Mouse (Mus musculus): ENCODE measurements around the gene Slc12a9. TPM values are rescaled to one million over a fixed set of nuclear protein-coding genes. Genes with fewer than 3 reads are reported as not detected.
"Not testable (repeated sequence)": the region's sequence is repeated elsewhere in the genome, so short reads cannot be mapped to it uniquely, and the experiment has no call there.

Slc12a9 gene
- polyA plus RNA-seq, 1 experiment = 25.8 TPM

- peak in 1 of 2 experiments; percentile 36 for DNase-seq (ENCODE audit: low read depth in 1 of 2, low spot score in 2 of 2)
- H3K4me1 ChIP-seq (ENCODE audit: control insufficient read depth, insufficient read depth, insufficient read length) = peaks cover 8% of the 10 kb centered on the region
- peaks cover 15% of the 10 kb centered on the region for H3K27me3 ChIP-seq (ENCODE audit: control insufficient read depth, insufficient read depth, low read length)
- H3K36me3 ChIP-seq (ENCODE audit: control insufficient read depth, insufficient read depth, low read length) = no peaks in the 10 kb centered on the region
- no peak overlapping the region for H3K27ac ChIP-seq (ENCODE audit: insufficient read depth, low read length)
- no peak overlapping the region for H3K4me3 ChIP-seq (ENCODE audit: extremely low read depth, insufficient read depth, insufficient read length)
- WGBS = 58% methylated on average over 5 of the region's 5 CpGs
- TF ChIP-seq CTCF (IDR thresholded peaks at IDR 0.05; ENCODE audit: extremely low read depth, insufficient read depth, insufficient read length, insufficient replicate concordance) (peak; percentile 32; the same call in 1 of the 2 replicates), POLR2A (IDR thresholded peaks at IDR 0.05; ENCODE audit: low read depth, low read length) (no peak)
Measured at GRCm38 (mm10) chr5:137285045-137285444, 48.4 kb downstream of the Slc12a9 start.

- H3K27ac ChIP-seq (ENCODE audit: insufficient read depth, low read length) = not testable (repeated sequence)
- 89% methylated on average over 6 of the region's 6 CpGs for WGBS
Measured at GRCm38 (mm10) chr5:137284411-137284810, 49.0 kb downstream of the Slc12a9 start.

GRCm38 (mm10) chr5:137277360-137278342 lies 55.7 kb downstream of the Slc12a9 start:
- Histone ChIP-seq H3K27ac (ENCODE audit: insufficient read depth, low read length) (no peak overlapping the region), H3K36me3 (ENCODE audit: control insufficient read depth, insufficient read depth, low read length) (no peaks in the 10 kb centered on the region), H3K27me3 (ENCODE audit: control insufficient read depth, insufficient read depth, low read length) (no peaks in the 10 kb centered on the region), H3K4me1 (ENCODE audit: control insufficient read depth, insufficient read depth, insufficient read length) (no peaks in the 10 kb centered on the region), H3K4me3 (ENCODE audit: extremely low read depth, insufficient read depth, insufficient read length) (no peak overlapping the region)
- TF ChIP-seq CTCF (IDR thresholded peaks at IDR 0.05; ENCODE audit: extremely low read depth, insufficient read depth, insufficient read length, insufficient replicate concordance) (peak; percentile 1; the same call in 1 of the 2 replicates), POLR2A (IDR thresholded peaks at IDR 0.05; ENCODE audit: low read depth, low read length) (no peak)
- DNase-seq (ENCODE audit: low read depth in 1 of 2, low spot score in 2 of 2) = no peak
- WGBS = 64% methylated on average over 18 of the region's 18 CpGs

More at GRCm38 (mm10) chr5:137284411-137284810, 49.0 kb downstream of the Slc12a9 start:
- H3K4me1 ChIP-seq (ENCODE audit: control insufficient read depth, insufficient read depth, insufficient read length); H3K4me3 ChIP-seq (ENCODE audit: extremely low read depth, insufficient read depth, insufficient read length); H3K36me3 ChIP-seq (ENCODE audit: control insufficient read depth, insufficient read depth, low read length); DNase-seq (ENCODE audit: low read depth in 1 of 2, low spot score in 2 of 2): not testable (repeated sequence)
- H3K27me3 ChIP-seq (ENCODE audit: control insufficient read depth, insufficient read depth, low read length) = peaks cover 14% of the 10 kb centered on the region

GRCm38 (mm10) chr5:137268131-137268910 lies 65.1 kb downstream of the Slc12a9 start:
- Histone ChIP-seq H3K27me3 (ENCODE audit: control insufficient read depth, insufficient read depth, low read length) (no peaks in the 10 kb centered on the region), H3K27ac (ENCODE audit: insufficient read depth, low read length) (0 out of 2 replicates have a peak overlapping the region, but pooled peaks have one; percentile 4), H3K4me3 (ENCODE audit: extremely low read depth, insufficient read depth, insufficient read length) (peak overlapping the region; percentile 41), H3K36me3 (ENCODE audit: control insufficient read depth, insufficient read depth, low read length) (no peaks in the 10 kb centered on the region), H3K4me1 (ENCODE audit: control insufficient read depth, insufficient read depth, insufficient read length) (peaks cover 7% of the 10 kb centered on the region; the same call in 1 of the 2 replicates)
- TF ChIP-seq POLR2A (IDR thresholded peaks at IDR 0.05; ENCODE audit: low read depth, low read length) (no peak), CTCF (IDR thresholded peaks at IDR 0.05; ENCODE audit: extremely low read depth, insufficient read depth, insufficient read length, insufficient replicate concordance) (no peak)
- 3% methylated on average over 17 of the region's 18 CpGs for WGBS
- DNase-seq (ENCODE audit: low read depth in 1 of 2, low spot score in 2 of 2) = peak in 1 of 2 experiments; percentile 53

- Histone ChIP-seq H3K4me1 (ENCODE audit: control insufficient read depth, insufficient read depth, insufficient read length) (peaks cover 7% of the 10 kb centered on the region; the same call in 1 of the 2 replicates), H3K27me3 (ENCODE audit: control insufficient read depth, insufficient read depth, low read length) (no peaks in the 10 kb centered on the region), H3K36me3 (ENCODE audit: control insufficient read depth, insufficient read depth, low read length) (no peaks in the 10 kb centered on the region), H3K27ac (ENCODE audit: insufficient read depth, low read length) (no peak overlapping the region), H3K4me3 (ENCODE audit: extremely low read depth, insufficient read depth, insufficient read length) (no peak overlapping the region)
- 81% methylated on average over 11 of the region's 11 CpGs for WGBS
- DNase-seq (ENCODE audit: low read depth in 1 of 2, low spot score in 2 of 2) = no peak
- no peak for TF ChIP-seq CTCF (IDR thresholded peaks at IDR 0.05; ENCODE audit: extremely low read depth, insufficient read depth, insufficient read length, insufficient replicate concordance)
- TF ChIP-seq POLR2A (IDR thresholded peaks at IDR 0.05; ENCODE audit: low read depth, low read length) = no peak
Measured at GRCm38 (mm10) chr5:137264787-137265186, 68.6 kb downstream of the Slc12a9 start.

Other genes with a start within 250 kb of the Slc12a9 start
- gene Trim56, start 217.4 kb downstream of the Slc12a9 start, polyA plus RNA-seq (2012; rRNA removed) = 26.6 and 28.6 TPM in 2 replicates
- 0.07 TPM in 1 of 2 replicates, not detected in the other for gene Muc3, start 184.3 kb downstream of the Slc12a9 start, polyA plus RNA-seq (2012; rRNA removed)
- 2.6 and 4.0 TPM in 2 replicates for gene Muc3a, start 121.2 kb downstream of the Slc12a9 start, polyA plus RNA-seq (2012; rRNA removed)
- gene Ache, start 46.1 kb downstream of the Slc12a9 start, polyA plus RNA-seq (2012; rRNA removed) = 23.1 and 24.1 TPM in 2 replicates
- gene Ufsp1, start 39.0 kb downstream of the Slc12a9 start, polyA plus RNA-seq (2012; rRNA removed) = 10.3 and 11.1 TPM in 2 replicates
- gene Srrt, start 25.9 kb downstream of the Slc12a9 start, polyA plus RNA-seq (2012; rRNA removed) = 172 and 175 TPM in 2 replicates
- 19.8 and 20.6 TPM in 2 replicates for gene Trip6, start 19.2 kb downstream of the Slc12a9 start, polyA plus RNA-seq (2012; rRNA removed)
- gene Ephb4, start 16.5 kb upstream of the Slc12a9 start, polyA plus RNA-seq (2012; rRNA removed) = 13.5 and 14.8 TPM in 2 replicates
- 0.02 and 0.06 TPM in 2 replicates for gene Zan, start 143.5 kb upstream of the Slc12a9 start, polyA plus RNA-seq (2012; rRNA removed)
- 26.6 and 40.1 TPM in 2 replicates for gene Pop7, start 168.9 kb upstream of the Slc12a9 start, polyA plus RNA-seq (2012; rRNA removed)
- 40.3 and 49.8 TPM in 2 replicates for gene Gigyf1, start 185.0 kb upstream of the Slc12a9 start, polyA plus RNA-seq (2012; rRNA removed)
- gene Epo, start 199.6 kb upstream of the Slc12a9 start, polyA plus RNA-seq (2012; rRNA removed) = not detected in 2 replicates
- gene Gnb2, start 199.9 kb upstream of the Slc12a9 start, polyA plus RNA-seq (2012; rRNA removed) = 762 and 932 TPM in 2 replicates
- gene Actl6b, start 219.9 kb upstream of the Slc12a9 start, polyA plus RNA-seq (2012; rRNA removed) = not detected in 2 replicates
- 12.2 and 12.9 TPM in 2 replicates for gene Tfr2, start 236.2 kb upstream of the Slc12a9 start, polyA plus RNA-seq (2012; rRNA removed)

All from spleen, adult 2 months (tissue).